Mouse (Mus musculus) hindbrain, postnatal 0 days (tissue): ENCODE measurements around the gene Gm20388. TPM values are rescaled to one million over a fixed set of nuclear protein-coding genes. Genes with fewer than 3 reads are reported as not detected.

Experiments
- ATAC-seq: fragments of 200-750 bp; cut with Nextera tagmentation; 2 replicates; pipeline ENCODE4 v1.8.0; 2017; ENCODE audit warnings: mild to moderate bottlenecking, moderate TSS enrichment, moderate library complexity
- DNase-seq: peaks from one replicate; pipeline ENCODE4 v3.0.0-alpha.2; 2015; ENCODE audit warnings: low spot score
- H3K27ac ChIP-seq: fragments of 300-500 bp; sonication (generic); 2 replicates; pipeline ENCODE4 v1.5.1; 2014; ENCODE audit warnings: mild to moderate bottlenecking
- H3K27me3 ChIP-seq: fragments of 300-500 bp; sonication (generic); 2 replicates; pipeline ENCODE4 v1.6.1; 2014; ENCODE audit warnings: low read length, mixed read lengths; ENCODE audit not compliant: insufficient read depth
- H3K36me3 ChIP-seq: fragments of 300-500 bp; sonication (generic); 2 replicates; pipeline ENCODE4 v1.6.1; 2014; ENCODE audit warnings: low read length, mixed read lengths; ENCODE audit not compliant: insufficient read depth
- H3K4me1 ChIP-seq: fragments of 300-500 bp; sonication (generic); 2 replicates; pipeline ENCODE4 v1.6.1; 2014; ENCODE audit warnings: antibody characterized with exemption, low read length, mixed read lengths; ENCODE audit not compliant: insufficient read depth
- H3K4me2 ChIP-seq: fragments of 300-500 bp; sonication (generic); 2 replicates; pipeline ENCODE4 v1.6.1; 2014; ENCODE audit warnings: low read depth, mild to moderate bottlenecking, low read length, moderate library complexity, mixed read lengths
- H3K4me3 ChIP-seq: fragments of 300-500 bp; sonication (generic); 2 replicates; pipeline ENCODE4 v1.5.1; 2014; ENCODE audit warnings: low read length
- H3K9ac ChIP-seq: fragments of 300-500 bp; sonication (generic); replicated peaks from 2 replicates; pipeline ENCODE4 v1.6.1; 2014; ENCODE audit warnings: mild to moderate bottlenecking, low read length, moderate library complexity, mixed read lengths
- H3K9me3 ChIP-seq: fragments of 300-500 bp; sonication (generic); 2 replicates; pipeline ENCODE4 v1.6.1; 2016; ENCODE audit warnings: low read length, mixed read lengths
- CTCF ChIP-seq: IDR thresholded peaks from 2 replicates; pipeline ENCODE4 v1.5.1; 2016; ENCODE audit warnings: antibody characterized with exemption, control low read depth, low read depth
- WGBS: fragments of 180-500 bp; shearing (Covaris S2); extraction: QIAGEN DNeasy Blood & Tissue Kit; methylation state at CpG from one replicate; pipeline ENCODE4 v1.1.7; 2014; 5-methylcytosine and 5-hydroxymethylcytosine counted together
- polyA plus RNA-seq: library from polyadenylated mRNA; unstranded; fragments of >200 nt; fragmentation: Nextera tagmentation; extraction: Ambion mirVana; gene quantifications from 2 replicates; pipeline ENCODE4 v1.2.1, GENCODE M21; 2015
- total RNA-seq: library from RNA; depleted of rRNA; stranded (reverse); fragments of >200 nt; gene quantifications from 2 replicates; pipeline ENCODE4 v1.2.3, GENCODE M21; 2014

Gm20388 gene
- total and polyA plus RNA-seq, 2 experiments from 2014 or later: 71.3 TPM; not detected in 1

- no peaks in the 10 kb centered on the region for H3K4me1 ChIP-seq
- no peak overlapping the region for H3K4me2 ChIP-seq
- ATAC-seq: no peak
- WGBS: 64% methylated on average over 7 of the region's 7 CpGs
- no peak for TF ChIP-seq CTCF
- no peak overlapping the region for H3K4me3 ChIP-seq
- no peaks in the 10 kb centered on the region for H3K36me3 ChIP-seq
- no peak for DNase-seq
- H3K9me3 ChIP-seq: no peaks in the 10 kb centered on the region
- no peak overlapping the region for H3K9ac ChIP-seq
- H3K27me3 ChIP-seq: no peaks in the 10 kb centered on the region
- H3K27ac ChIP-seq: no peak overlapping the region
Measured at GRCm38 (mm10) chr8:120843084-120843483, 932.4 kb downstream of the Gm20388 start.

- Histone ChIP-seq H3K9me3 (no peaks in the 10 kb centered on the region), H3K36me3 (no peaks in the 10 kb centered on the region), H3K4me1 (no peaks in the 10 kb centered on the region), H3K4me2 (no peak overlapping the region), H3K4me3 (no peak overlapping the region), H3K27me3 (no peaks in the 10 kb centered on the region), H3K27ac (no peak overlapping the region), H3K9ac (no peak overlapping the region)
- no peak for TF ChIP-seq CTCF
- 77% methylated on average over 5 of the region's 5 CpGs for WGBS
- DNase-seq (no peak), ATAC-seq (no peak)
Measured at GRCm38 (mm10) chr8:120846018-120846417, 935.4 kb downstream of the Gm20388 start.

GRCm38 (mm10) chr8:120847279-120847678, 936.6 kb downstream of the Gm20388 start:
- H3K9ac ChIP-seq: no peak overlapping the region
- no peak for TF ChIP-seq CTCF
- 8% methylated on average over 4 of the region's 4 CpGs for WGBS
- no peaks in the 10 kb centered on the region for H3K36me3 ChIP-seq
- ATAC-seq: peak; percentile 61; the same call in 1 of the 2 replicates
- no peaks in the 10 kb centered on the region for H3K9me3 ChIP-seq
- DNase-seq: peak; percentile 63
- no peaks in the 10 kb centered on the region for H3K4me1 ChIP-seq
- no peak overlapping the region for H3K4me3 ChIP-seq
- no peak overlapping the region for H3K27ac ChIP-seq
- no peak overlapping the region for H3K4me2 ChIP-seq
- no peaks in the 10 kb centered on the region for H3K27me3 ChIP-seq

- no peak for ATAC-seq
Measured at GRCm38 (mm10) chr8:120847735-120848134, 937.1 kb downstream of the Gm20388 start.

GRCm38 (mm10) chr8:120848434-120848833, 937.8 kb downstream of the Gm20388 start:
- Histone ChIP-seq H3K36me3 (no peaks in the 10 kb centered on the region), H3K4me3 (no peak overlapping the region), H3K27me3 (no peaks in the 10 kb centered on the region), H3K4me1 (no peaks in the 10 kb centered on the region), H3K9ac (no peak overlapping the region), H3K4me2 (no peak overlapping the region), H3K9me3 (no peaks in the 10 kb centered on the region), H3K27ac (no peak overlapping the region)
- ATAC-seq (no peak), DNase-seq (no peak)
- TF ChIP-seq CTCF: no peak
- 74% methylated on average over 4 of the region's 4 CpGs for WGBS

More at GRCm38 (mm10) chr8:120847735-120848134, 937.1 kb downstream of the Gm20388 start:
- H3K9ac ChIP-seq: no peak overlapping the region
- no peak overlapping the region for H3K27ac ChIP-seq
- no peaks in the 10 kb centered on the region for H3K9me3 ChIP-seq
- H3K4me2 ChIP-seq: peak overlapping the region; percentile 34; the same call in 1 of the 2 replicates
- H3K27me3 ChIP-seq: no peaks in the 10 kb centered on the region
- TF ChIP-seq CTCF: no peak
- WGBS: 8% methylated on average over 13 of the region's 14 CpGs
- H3K36me3 ChIP-seq: no peaks in the 10 kb centered on the region
- no peaks in the 10 kb centered on the region for H3K4me1 ChIP-seq
- H3K4me3 ChIP-seq: no peak overlapping the region
- peak; percentile 48 for DNase-seq

GRCm38 (mm10) chr8:120851411-120851810, 940.8 kb downstream of the Gm20388 start:
- no peak overlapping the region for H3K4me2 ChIP-seq
- no peak overlapping the region for H3K4me3 ChIP-seq
- 89% methylated on average over 12 of the region's 12 CpGs for WGBS
- H3K27ac ChIP-seq: no peak overlapping the region
- no peak for TF ChIP-seq CTCF
- DNase-seq (no peak), ATAC-seq (no peak)
- H3K27me3 ChIP-seq: no peaks in the 10 kb centered on the region
- no peaks in the 10 kb centered on the region for H3K4me1 ChIP-seq
- no peaks in the 10 kb centered on the region for H3K36me3 ChIP-seq
- no peaks in the 10 kb centered on the region for H3K9me3 ChIP-seq
- H3K9ac ChIP-seq: no peak overlapping the region

- Histone ChIP-seq H3K9me3 (no peaks in the 10 kb centered on the region), H3K4me3 (no peak overlapping the region), H3K4me2 (no peak overlapping the region), H3K27me3 (no peaks in the 10 kb centered on the region), H3K9ac (no peak overlapping the region), H3K4me1 (no peaks in the 10 kb centered on the region), H3K36me3 (no peaks in the 10 kb centered on the region), H3K27ac (no peak overlapping the region)
- ATAC-seq: no peak
- no peak for TF ChIP-seq CTCF
- WGBS: 86% methylated on average over 14 of the region's 14 CpGs
- DNase-seq: no peak
Measured at GRCm38 (mm10) chr8:120859881-120860280, 949.2 kb downstream of the Gm20388 start.
